Mouse (Mus musculus) lung, postnatal 0 days (tissue): ENCODE measurements around the gene Olfr1506. TPM values are rescaled to one million over a fixed set of nuclear protein-coding genes. Genes with fewer than 3 reads are reported as not detected.

Experiments
- polyA plus RNA-seq: library from polyadenylated mRNA; unstranded; fragments of >200 nt; fragmentation: Nextera tagmentation; extraction: Ambion mirVana; gene quantifications from 2 replicates; pipeline ENCODE4 v1.2.1, GENCODE M21; 2015

Gene Olfr1506
- polyA plus RNA-seq, 1 experiment from 2014 or later = not detected

Other genes with a start within 250 kb of the Olfr1506 start
- gene Olfr1261, start 233.3 kb downstream of the Olfr1506 start, polyA plus RNA-seq = not detected in 2 replicates
- gene Olfr1262, start 224.3 kb downstream of the Olfr1506 start, polyA plus RNA-seq = not detected in 2 replicates
- gene Olfr1263, start 212.4 kb downstream of the Olfr1506 start, polyA plus RNA-seq = not detected in 2 replicates
- not detected in 2 replicates for gene Olfr1264, start 198.9 kb downstream of the Olfr1506 start, polyA plus RNA-seq
- gene Olfr1265, start 189.2 kb downstream of the Olfr1506 start, polyA plus RNA-seq = not detected in 2 replicates
- not detected in 2 replicates for gene Olfr140, start 160.9 kb downstream of the Olfr1506 start, polyA plus RNA-seq
- gene Olfr1269, start 103.1 kb downstream of the Olfr1506 start, polyA plus RNA-seq = not detected in 2 replicates
- gene Olfr32, start 82.2 kb downstream of the Olfr1506 start, polyA plus RNA-seq = not detected in 2 replicates
- gene Olfr1270, start 71.4 kb downstream of the Olfr1506 start, polyA plus RNA-seq = not detected in 2 replicates
- not detected in 2 replicates for gene Olfr142, start 33.1 kb upstream of the Olfr1506 start, polyA plus RNA-seq
- not detected in 2 replicates for gene Olfr1271, start 46.5 kb upstream of the Olfr1506 start, polyA plus RNA-seq
- gene Olfr1272, start 68.3 kb upstream of the Olfr1506 start, polyA plus RNA-seq = not detected in 2 replicates
- not detected in 2 replicates for gene Gm13769, start 97.7 kb upstream of the Olfr1506 start, polyA plus RNA-seq
- gene Olfr1274-ps, start 174.2 kb upstream of the Olfr1506 start, polyA plus RNA-seq = not detected in 2 replicates